Mouse (Mus musculus): ENCODE results near the gene Hacd1. TPM values are rescaled to one million over a fixed set of nuclear protein-coding genes. Genes with fewer than 3 reads are reported as not detected.

Gene Hacd1
- total and polyA plus RNA-seq, 2 experiments from 2014 or later: 51.2 to 83.4 TPM

DNA sequence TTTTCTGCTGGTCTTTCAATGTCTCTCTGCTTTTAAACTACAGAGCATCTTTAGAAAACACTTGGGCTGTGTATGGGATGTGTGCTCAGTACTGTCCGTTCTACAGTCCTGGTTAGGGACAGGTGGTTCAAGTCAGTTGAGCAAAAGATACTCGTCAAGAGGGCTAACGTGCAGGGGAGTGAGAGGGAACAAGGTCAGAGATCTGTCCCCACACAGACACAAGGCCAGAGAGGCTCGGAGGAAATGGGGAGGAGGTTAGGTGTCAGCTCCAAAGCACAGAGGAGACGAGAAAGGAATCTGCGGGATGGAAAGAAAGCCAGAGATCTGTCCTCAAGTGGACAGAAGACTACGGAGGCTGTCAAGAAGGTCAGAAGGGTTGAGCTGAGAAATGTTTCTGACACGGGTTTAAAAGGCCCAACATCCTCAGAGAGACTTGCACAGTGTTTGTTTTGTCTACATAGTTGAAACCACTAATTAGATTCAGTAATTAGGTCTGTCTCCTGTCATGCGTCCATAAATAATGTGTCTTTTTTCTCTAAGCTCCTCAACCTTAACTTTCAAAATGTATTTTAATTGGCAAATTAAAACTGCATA lies 12.3 kb downstream of the Hacd1 start:
- Histone ChIP-seq H3K4me2 (ENCODE audit: low read depth, low read length, poor library complexity, severe bottlenecking) (no peak overlapping the region), H3K9me3 (ENCODE audit: low read length) (no peaks in the 10 kb centered on the region), H3K36me3 (ENCODE audit: insufficient read depth, low read length) (peaks cover 8% of the 10 kb centered on the region; the same call in 1 of the 2 replicates), H3K4me3 (ENCODE audit: low read depth, low read length) (no peak overlapping the region), H3K4me1 (ENCODE audit: insufficient read depth, low read length) (no peaks in the 10 kb centered on the region), H3K27ac (ENCODE audit: low read depth, low read length) (no peak overlapping the region), H3K27me3 (ENCODE audit: insufficient read depth, low read length) (no peaks in the 10 kb centered on the region), H3K9ac (replicated peaks; ENCODE audit: low read length, poor library complexity, severe bottlenecking) (no peak overlapping the region)
- no peak for DNase-seq (ENCODE audit: low spot score)
- 77% methylated on average over 9 of the region's 9 CpGs for WGBS
- TF ChIP-seq CTCF (IDR thresholded peaks at IDR 0.05): no peak
- no peak for ATAC-seq (ENCODE audit: low FRiP score)

DNA sequence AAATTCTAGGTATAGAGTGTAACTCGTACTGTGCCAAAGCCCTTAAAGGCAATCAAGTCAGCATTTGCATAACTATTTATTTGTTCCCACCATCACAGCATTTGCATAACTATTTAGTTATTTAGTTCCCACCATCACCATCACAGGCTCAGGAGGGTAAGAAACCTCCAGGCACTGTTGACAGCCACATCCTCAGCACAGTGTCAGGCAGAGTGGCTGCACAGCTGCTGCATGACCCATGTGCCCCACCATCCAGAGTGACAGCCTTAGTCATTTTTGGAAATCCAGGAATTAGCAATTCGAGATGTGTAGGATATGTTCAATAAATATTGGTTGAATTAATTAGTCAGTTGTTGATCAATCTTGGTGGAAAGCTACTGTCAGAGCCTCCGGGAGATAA lies 12.9 kb downstream of the Hacd1 start:
- DNase-seq (ENCODE audit: low spot score) (no peak), ATAC-seq (ENCODE audit: low FRiP score) (no peak)
- H3K36me3 ChIP-seq (ENCODE audit: insufficient read depth, low read length): peaks cover 8% of the 10 kb centered on the region; the same call in 1 of the 2 replicates
- H3K27me3 ChIP-seq (ENCODE audit: insufficient read depth, low read length): no peaks in the 10 kb centered on the region
- H3K4me1 ChIP-seq (ENCODE audit: insufficient read depth, low read length): no peaks in the 10 kb centered on the region
- H3K4me2 ChIP-seq (ENCODE audit: low read depth, low read length, poor library complexity, severe bottlenecking): no peak overlapping the region
- no peak for TF ChIP-seq CTCF (IDR thresholded peaks at IDR 0.05)
- H3K27ac ChIP-seq (ENCODE audit: low read depth, low read length): no peak overlapping the region
- 78% methylated on average over 3 of the region's 3 CpGs for WGBS
- H3K4me3 ChIP-seq (ENCODE audit: low read depth, low read length): no peak overlapping the region
- no peak overlapping the region for H3K9ac ChIP-seq (replicated peaks; ENCODE audit: low read length, poor library complexity, severe bottlenecking)
- no peaks in the 10 kb centered on the region for H3K9me3 ChIP-seq (ENCODE audit: low read length)

- Histone ChIP-seq H3K9ac (replicated peaks; ENCODE audit: low read length, poor library complexity, severe bottlenecking) (no peak overlapping the region), H3K36me3 (ENCODE audit: insufficient read depth, low read length) (peaks cover 8% of the 10 kb centered on the region; the same call in 1 of the 2 replicates), H3K4me1 (ENCODE audit: insufficient read depth, low read length) (no peaks in the 10 kb centered on the region), H3K4me2 (ENCODE audit: low read depth, low read length, poor library complexity, severe bottlenecking) (no peak overlapping the region), H3K4me3 (ENCODE audit: low read depth, low read length) (no peak overlapping the region), H3K27ac (ENCODE audit: low read depth, low read length) (no peak overlapping the region), H3K9me3 (ENCODE audit: low read length) (no peaks in the 10 kb centered on the region), H3K27me3 (ENCODE audit: insufficient read depth, low read length) (no peaks in the 10 kb centered on the region)
- WGBS: 95% methylated on average over 2 of the region's 2 CpGs
- DNase-seq (ENCODE audit: low spot score): no peak
- no peak for TF ChIP-seq CTCF (IDR thresholded peaks at IDR 0.05)
- ATAC-seq (ENCODE audit: low FRiP score): no peak
These were observed 14.7 kb downstream of the Hacd1 start for GRCm38 (mm10) chr2:14041249-14041648.

DNA sequence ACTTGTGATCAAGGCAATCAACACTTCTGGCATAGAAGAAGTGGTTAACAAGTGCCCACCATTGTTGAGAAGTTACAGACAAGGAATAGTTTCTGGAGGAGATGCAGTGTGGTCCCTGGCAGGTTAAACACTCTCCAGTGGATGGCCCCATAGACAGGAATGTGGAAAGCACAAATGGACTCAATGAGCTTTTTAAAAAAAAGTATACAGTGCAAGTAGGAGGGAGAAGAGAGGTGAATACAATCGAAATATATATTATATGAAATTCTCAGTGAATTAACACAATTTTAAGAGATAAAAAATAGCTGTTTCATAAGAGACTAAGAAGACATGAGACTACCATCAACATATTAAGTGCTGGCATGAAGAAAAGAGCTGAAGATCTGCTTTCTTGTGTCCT lies 36.7 kb downstream of the Hacd1 start:
- ATAC-seq (ENCODE audit: low FRiP score): no peak
- Histone ChIP-seq H3K9me3 (ENCODE audit: low read length) (no peaks in the 10 kb centered on the region), H3K27me3 (ENCODE audit: insufficient read depth, low read length) (no peaks in the 10 kb centered on the region), H3K4me2 (ENCODE audit: low read depth, low read length, poor library complexity, severe bottlenecking) (no peak overlapping the region), H3K4me3 (ENCODE audit: low read depth, low read length) (no peak overlapping the region), H3K27ac (ENCODE audit: low read depth, low read length) (no peak overlapping the region), H3K9ac (replicated peaks; ENCODE audit: low read length, poor library complexity, severe bottlenecking) (no peak overlapping the region), H3K4me1 (ENCODE audit: insufficient read depth, low read length) (no peaks in the 10 kb centered on the region), H3K36me3 (ENCODE audit: insufficient read depth, low read length) (no peaks in the 10 kb centered on the region)
- WGBS: 94% methylated on average over 1 of the region's 1 CpGs
- TF ChIP-seq CTCF (IDR thresholded peaks at IDR 0.05): no peak
- DNase-seq (ENCODE audit: low spot score): no peak

GRCm38 (mm10) chr2:14005121-14005520 lies 50.8 kb downstream of the Hacd1 start:
- no peaks in the 10 kb centered on the region for H3K27me3 ChIP-seq (ENCODE audit: insufficient read depth, low read length)
- TF ChIP-seq CTCF (IDR thresholded peaks at IDR 0.05): no peak
- H3K36me3 ChIP-seq (ENCODE audit: insufficient read depth, low read length): no peaks in the 10 kb centered on the region
- no peak overlapping the region for H3K27ac ChIP-seq (ENCODE audit: low read depth, low read length)
- no peak for ATAC-seq (ENCODE audit: low FRiP score)
- no peak for DNase-seq (ENCODE audit: low spot score)
- H3K4me3 ChIP-seq (ENCODE audit: low read depth, low read length): no peak overlapping the region
- H3K9me3 ChIP-seq (ENCODE audit: low read length): no peaks in the 10 kb centered on the region
- no peaks in the 10 kb centered on the region for H3K4me1 ChIP-seq (ENCODE audit: insufficient read depth, low read length)
- WGBS: 96% methylated on average over 1 of the region's 1 CpGs
- H3K9ac ChIP-seq (replicated peaks; ENCODE audit: low read length, poor library complexity, severe bottlenecking): no peak overlapping the region
- H3K4me2 ChIP-seq (ENCODE audit: low read depth, low read length, poor library complexity, severe bottlenecking): no peak overlapping the region

DNA sequence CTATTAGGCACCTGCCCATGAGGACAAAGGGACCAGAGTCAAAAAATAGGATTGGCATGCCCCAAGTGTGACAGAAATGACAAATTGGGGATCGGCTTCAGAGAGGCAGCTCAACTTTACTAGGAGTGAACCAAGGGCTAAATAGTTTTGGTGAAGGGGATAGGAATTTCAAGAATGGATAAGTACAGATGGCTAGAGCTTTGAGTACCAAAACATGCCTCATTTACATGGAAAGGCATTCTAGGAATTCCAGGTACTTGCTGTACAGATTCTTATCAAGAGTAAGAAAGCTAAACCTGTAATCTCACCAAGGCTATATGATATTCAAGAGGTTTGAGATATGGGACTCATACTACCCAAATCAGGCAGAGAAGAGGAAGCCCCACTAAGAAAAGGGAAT lies 95.8 kb downstream of the Hacd1 start:
- TF ChIP-seq CTCF (IDR thresholded peaks at IDR 0.05): no peak
- no peaks in the 10 kb centered on the region for H3K9me3 ChIP-seq (ENCODE audit: low read length)
- no peaks in the 10 kb centered on the region for H3K27me3 ChIP-seq (ENCODE audit: insufficient read depth, low read length)
- DNase-seq (ENCODE audit: low spot score): no peak
- no peaks in the 10 kb centered on the region for H3K36me3 ChIP-seq (ENCODE audit: insufficient read depth, low read length)
- 95% methylated on average over 1 of the region's 1 CpGs for WGBS
- no peak overlapping the region for H3K4me2 ChIP-seq (ENCODE audit: low read depth, low read length, poor library complexity, severe bottlenecking)
- no peak for ATAC-seq (ENCODE audit: low FRiP score)
- no peaks in the 10 kb centered on the region for H3K4me1 ChIP-seq (ENCODE audit: insufficient read depth, low read length)
- no peak overlapping the region for H3K9ac ChIP-seq (replicated peaks; ENCODE audit: low read length, poor library complexity, severe bottlenecking)
- H3K27ac ChIP-seq (ENCODE audit: low read depth, low read length): no peak overlapping the region
- no peak overlapping the region for H3K4me3 ChIP-seq (ENCODE audit: low read depth, low read length)
